In the genomic region with DNA sequence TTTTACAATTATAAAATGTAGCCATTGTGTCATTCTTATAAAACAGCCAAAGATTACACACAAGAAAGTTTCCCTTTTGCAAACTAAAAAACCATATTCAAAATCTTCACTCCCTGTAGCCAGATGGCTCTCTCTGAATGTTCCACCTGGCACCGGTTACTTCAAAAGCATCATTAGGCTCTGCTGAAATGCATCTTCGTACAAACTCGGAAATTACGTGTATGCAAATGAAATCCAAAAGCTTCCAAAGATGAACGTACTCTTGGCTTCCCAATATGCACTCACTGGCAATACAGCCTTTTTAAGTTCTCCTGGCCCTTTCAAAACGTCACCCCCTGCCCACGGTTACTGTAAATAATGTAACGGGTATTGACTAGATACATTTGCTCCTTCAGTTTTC, we compare ENCODE assay signal across 7 mouse cellular contexts. TPM values are rescaled to one million over a fixed set of nuclear protein-coding genes. Genes with fewer than 3 reads are reported as not detected.
DNase-seq lines count a peak whose midpoint lies in the region; ATAC-seq lines count a peak whose summit lies in the region.

No protein-coding gene starts in this region.

- H3K4me1 ChIP-seq in lung, embryonic 16.5 days (replicated peaks; ENCODE audit: control insufficient read depth, insufficient read depth, low read length): peaks cover 19% of the 10 kb centered on the region
- peaks cover 20% of the 10 kb centered on the region for H3K4me1 ChIP-seq in embryonic facial prominence, embryonic 12.5 days
- peaks cover 12% of the 10 kb centered on the region for H3K4me1 ChIP-seq in intestine, embryonic 16.5 days (ENCODE audit: control insufficient read depth, insufficient read depth, low read length)

- no peak for DNase-seq in lung, postnatal 4 days
- DNase-seq in splenic B cell, adult 2 months (ENCODE audit: low read depth, low spot score): peak; percentile 3
- DNase-seq in adrenal gland, adult 18-20 months (ENCODE audit: low spot score in 2 of 2): no peak

- 33% methylated on average over 8 of the region's 8 CpGs for WGBS in lung, embryonic 16.5 days
- WGBS in embryonic facial prominence, embryonic 12.5 days: 44% methylated on average over 8 of the region's 8 CpGs
- 43% methylated on average over 8 of the region's 8 CpGs for WGBS in intestine, embryonic 16.5 days

- no peaks in the 10 kb centered on the region for H3K27me3 ChIP-seq in lung, embryonic 16.5 days (ENCODE audit: control insufficient read depth, insufficient read depth, low read depth, low read length)
- H3K27me3 ChIP-seq in embryonic facial prominence, embryonic 12.5 days: no peaks in the 10 kb centered on the region
- H3K27me3 ChIP-seq in intestine, embryonic 16.5 days (replicated peaks; ENCODE audit: control insufficient read depth, insufficient read depth, low read length): no peaks in the 10 kb centered on the region
- H3K27me3 ChIP-seq in splenic B cell, adult 2 months (ENCODE audit: control insufficient read depth, insufficient read depth, low read length, poor library complexity, severe bottlenecking): no peaks in the 10 kb centered on the region

- no peak overlapping the region for H3K27ac ChIP-seq in lung, embryonic 16.5 days (ENCODE audit: low read length)
- H3K27ac ChIP-seq in embryonic facial prominence, embryonic 12.5 days: no peak overlapping the region
- H3K27ac ChIP-seq in intestine, embryonic 16.5 days (ENCODE audit: low read length): no peak overlapping the region

- H3K9ac ChIP-seq in lung, embryonic 16.5 days (ENCODE audit: low read length): peak overlapping the region; percentile 87
- H3K9ac ChIP-seq in embryonic facial prominence, embryonic 12.5 days: peak overlapping the region; percentile 74
- peak overlapping the region; percentile 88; the same call in 1 of the 2 replicates for H3K9ac ChIP-seq in intestine, embryonic 16.5 days (ENCODE audit: low read depth, low read length)

- ATAC-seq in lung, embryonic 16.5 days (ENCODE audit: low read depth): no peak
- no peak for ATAC-seq in embryonic facial prominence, embryonic 12.5 days (ENCODE audit: insufficient number of reproducible peaks, insufficient read depth, low FRiP score, low TSS enrichment)
- ATAC-seq in intestine, embryonic 16.5 days: no peak
- no peak for ATAC-seq in monocyte, adult 5-6 weeks (replicated peaks; ENCODE audit: insufficient number of reproducible peaks, low FRiP score, low TSS enrichment, poor library complexity, severe bottlenecking)

- no peaks in the 10 kb centered on the region for H3K36me3 ChIP-seq in lung, embryonic 16.5 days (ENCODE audit: control insufficient read depth, insufficient read depth, low read length)
- H3K36me3 ChIP-seq in embryonic facial prominence, embryonic 12.5 days: no peaks in the 10 kb centered on the region
- H3K36me3 ChIP-seq in intestine, embryonic 16.5 days (ENCODE audit: control insufficient read depth, insufficient read depth, low read length): no peaks in the 10 kb centered on the region
- 0 out of 2 replicates have a peak, but pooled peaks cover 3% of the 10 kb centered on the region for H3K36me3 ChIP-seq in splenic B cell, adult 2 months (ENCODE audit: control insufficient read depth, insufficient read depth, low read length, poor library complexity, severe bottlenecking)

- no peaks in the 10 kb centered on the region for H3K9me3 ChIP-seq in lung, embryonic 16.5 days (ENCODE audit: control insufficient read depth, low read length)
- H3K9me3 ChIP-seq in embryonic facial prominence, embryonic 12.5 days: no peaks in the 10 kb centered on the region
- no peaks in the 10 kb centered on the region for H3K9me3 ChIP-seq in intestine, embryonic 16.5 days (ENCODE audit: control insufficient read depth, low read length)

- H3K4me3 ChIP-seq in lung, embryonic 16.5 days (ENCODE audit: low read length): peak overlapping the region; percentile 83
- H3K4me3 ChIP-seq in embryonic facial prominence, embryonic 12.5 days: peak overlapping the region; percentile 66
- peak overlapping the region; percentile 79 for H3K4me3 ChIP-seq in intestine, embryonic 16.5 days (ENCODE audit: low read length)

- H3K4me2 ChIP-seq in lung, embryonic 16.5 days (ENCODE audit: low read depth, low read length): peak overlapping the region; percentile 86
- peak overlapping the region; percentile 75 for H3K4me2 ChIP-seq in embryonic facial prominence, embryonic 12.5 days (replicated peaks)
- peak overlapping the region; percentile 81 for H3K4me2 ChIP-seq in intestine, embryonic 16.5 days (ENCODE audit: low read depth, low read length)

RNA-seq across cellular contexts. Expression of gene Lrrc28, which starts 0.8 kb away (rescaled TPM):
- 13.5 and 16.9 TPM in 2 replicates for polyA plus RNA-seq in lung, embryonic 16.5 days (2015; fragmentation: Nextera tagmentation; extraction: Ambion mirVana)
- polyA plus RNA-seq in embryonic facial prominence, embryonic 12.5 days (2016; fragmentation: Nextera tagmentation; extraction: Ambion mirVana): 26.0 and 26.3 TPM in 2 replicates
- 10.7 and 11.4 TPM in 2 replicates for polyA plus RNA-seq in intestine, embryonic 16.5 days (2015; fragmentation: Nextera tagmentation; extraction: Ambion mirVana)
- total RNA-seq in adrenal gland, adult 18-20 months (2021): 10 to 100 TPM; 19.5 to 20.1 TPM
- 7.1 to 15.5 TPM (median 11.9 TPM) in 3 replicates for total RNA-seq in monocyte, adult 5-6 weeks (2017)

RNA-seq across cellular contexts. Expression of gene Ttc23, which starts 2.9 kb away (rescaled TPM):
- polyA plus RNA-seq in lung, embryonic 16.5 days (2015; fragmentation: Nextera tagmentation; extraction: Ambion mirVana): 27.1 and 29.8 TPM in 2 replicates
- polyA plus RNA-seq in embryonic facial prominence, embryonic 12.5 days (2016; fragmentation: Nextera tagmentation; extraction: Ambion mirVana): 50.9 and 54.4 TPM in 2 replicates
- 17.1 and 18.2 TPM in 2 replicates for polyA plus RNA-seq in intestine, embryonic 16.5 days (2015; fragmentation: Nextera tagmentation; extraction: Ambion mirVana)
- 10 to 100 TPM; 19.2 to 24.1 TPM for total RNA-seq in adrenal gland, adult 18-20 months (2021)
- total RNA-seq in monocyte, adult 5-6 weeks (2017): 5.6 to 12.5 TPM (median 6.6 TPM) in 3 replicates
